Mouse (Mus musculus) bone marrow macrophage, adult 2 months (primary cell): ENCODE results near the gene Anln.

Source experiments
- CTCF ChIP-seq: IDR thresholded peaks from 2 replicates; pipeline ENCODE4 v1.5.1; 2012; ENCODE audit warnings: low read depth, mild to moderate bottlenecking, low read length, moderate library complexity
- POLR2A ChIP-seq: IDR thresholded peaks from 2 replicates; pipeline ENCODE4 v1.6.1; 2012; ENCODE audit warnings: mild to moderate bottlenecking, low read depth, low read length, borderline replicate concordance

GRCm38 (mm10) chr9:22340331-22340730 is 48.7 kb downstream of the Anln start:
- TF ChIP-seq POLR2A (no peak), CTCF (no peak)
